Mouse (Mus musculus) hindbrain, embryonic 12.5 days (tissue): ENCODE data around the gene Vmn2r49. TPM values are rescaled to one million over a fixed set of nuclear protein-coding genes. Genes with fewer than 3 reads are reported as not detected.
"Not testable (repeated sequence)": the region's sequence is repeated elsewhere in the genome, so short reads cannot be mapped to it uniquely, and the experiment has no call there.

ENCODE experiments used
- ATAC-seq: fragments of 200-750 bp; cut with Nextera tagmentation; 2 replicates; pipeline ENCODE4 v1.8.0; 2017; ENCODE audit warnings: moderate TSS enrichment; ENCODE audit not compliant: low FRiP score
- H3K27ac ChIP-seq: fragments of 300-500 bp; sonication (generic); 2 replicates; pipeline ENCODE4 v1.5.1; 2016; ENCODE audit warnings: mild to moderate bottlenecking
- H3K27me3 ChIP-seq: fragments of 300-500 bp; sonication (generic); 2 replicates; pipeline ENCODE4 v1.6.1; 2016; ENCODE audit warnings: mild to moderate bottlenecking
- H3K36me3 ChIP-seq: fragments of 300-500 bp; sonication (generic); 2 replicates; pipeline ENCODE4 v1.6.1; 2016; ENCODE audit warnings: mild to moderate bottlenecking
- H3K4me1 ChIP-seq: fragments of 300-500 bp; sonication (generic); 2 replicates; pipeline ENCODE4 v1.6.1; 2016
- H3K4me2 ChIP-seq: fragments of 300-500 bp; sonication (generic); replicated peaks from 2 replicates; pipeline ENCODE4 v1.6.1; 2016; ENCODE audit warnings: mild to moderate bottlenecking
- H3K4me3 ChIP-seq: fragments of 300-500 bp; sonication (generic); 2 replicates; pipeline ENCODE4 v1.5.1; 2016; ENCODE audit warnings: mild to moderate bottlenecking
- H3K9ac ChIP-seq: fragments of 300-500 bp; sonication (generic); 2 replicates; pipeline ENCODE4 v1.6.1; 2016; ENCODE audit warnings: mild to moderate bottlenecking, moderate library complexity
- H3K9me3 ChIP-seq: fragments of 300-500 bp; sonication (generic); replicated peaks from 2 replicates; pipeline ENCODE4 v1.6.1; 2016; ENCODE audit warnings: mild to moderate bottlenecking
- WGBS: fragments of 180-500 bp; shearing (Covaris S2); methylation state at CpG from one replicate; pipeline ENCODE4 v1.1.7; 2016; 5-methylcytosine and 5-hydroxymethylcytosine counted together
- polyA plus RNA-seq: library from polyadenylated mRNA; unstranded; fragments of >200 nt; fragmentation: Nextera tagmentation; extraction: Ambion mirVana; gene quantifications from 2 replicates; pipeline ENCODE4 v1.2.1, GENCODE M21; 2016

Gene Vmn2r49
- polyA plus RNA-seq: not detected in 2 replicates

GRCm38 (mm10) chr7:9992157-9992556, at the start of gene Vmn2r49:
Gene Vmn2r49, minus strand, starts transcription at chr7:9992257.
- H3K4me2 ChIP-seq, H3K4me3 ChIP-seq, H3K27me3 ChIP-seq, H3K36me3 ChIP-seq, H3K9me3 ChIP-seq, H3K9ac ChIP-seq, H3K4me1 ChIP-seq, H3K27ac ChIP-seq, ATAC-seq: not testable (repeated sequence)
- WGBS: no CpG with 5 or more reads among the region's 2 CpGs

- 74% methylated on average over 2 of the region's 2 CpGs for WGBS
These were observed 38.6 kb downstream of the Vmn2r49 start, which contains the start of gene Vmn2r48 for GRCm38 (mm10) chr7:9953485-9953884. Gene Vmn2r48, minus strand, starts transcription at chr7:9953585.

More at GRCm38 (mm10) chr7:9953485-9953884, 38.6 kb downstream of the Vmn2r49 start, which contains the start of gene Vmn2r48:
- H3K4me1 ChIP-seq, H3K4me2 ChIP-seq, H3K4me3 ChIP-seq, H3K36me3 ChIP-seq, H3K27ac ChIP-seq, H3K27me3 ChIP-seq, ATAC-seq, H3K9me3 ChIP-seq, H3K9ac ChIP-seq: not testable (repeated sequence)

Other genes with a start within 250 kb of the Vmn2r49 start
- not detected in 2 replicates for gene Vmn2r46, start 221.7 kb downstream of the Vmn2r49 start, polyA plus RNA-seq
- not detected in 2 replicates for gene Vmn2r47, start 150.9 kb downstream of the Vmn2r49 start, polyA plus RNA-seq
- not detected in 2 replicates for gene Vmn2r48, start 38.7 kb downstream of the Vmn2r49 start, polyA plus RNA-seq
- not detected in 2 replicates for gene Vmn2r50, start 61.0 kb upstream of the Vmn2r49 start, polyA plus RNA-seq
- not detected in 2 replicates for gene Vmn2r51, start 113.5 kb upstream of the Vmn2r49 start, polyA plus RNA-seq
- gene Vmn2r52, start 184.3 kb upstream of the Vmn2r49 start, polyA plus RNA-seq: not detected in 2 replicates